Mouse (Mus musculus): ENCODE measurements around the gene Bdkrb2. TPM values are rescaled to one million over a fixed set of nuclear protein-coding genes. Genes with fewer than 3 reads are reported as not detected.

The Bdkrb2 gene
- polyA plus RNA-seq, 1 experiment from 2014 or later = 2.6 TPM

- 0 out of 2 replicates have a peak, but pooled peaks cover 5% of the 10 kb centered on the region for H3K4me1 ChIP-seq
- no peaks in the 10 kb centered on the region for H3K36me3 ChIP-seq
- ATAC-seq (ENCODE audit: insufficient number of reproducible peaks, low FRiP score, low TSS enrichment, low read depth) = no peak
- no peaks in the 10 kb centered on the region for H3K27me3 ChIP-seq
- no peak overlapping the region for H3K4me2 ChIP-seq (replicated peaks)
- H3K27ac ChIP-seq (replicated peaks) = no peak overlapping the region
- no peak overlapping the region for H3K9ac ChIP-seq
- no peak overlapping the region for H3K4me3 ChIP-seq (replicated peaks)
- no peaks in the 10 kb centered on the region for H3K9me3 ChIP-seq (replicated peaks)
- WGBS = 91% methylated on average over 4 of the region's 4 CpGs
Observed at GRCm38 (mm10) chr12:105534842-105535241, 28.2 kb upstream of the Bdkrb2 start.

GRCm38 (mm10) chr12:105535968-105536760 is 26.9 kb upstream of the Bdkrb2 start:
- no peaks in the 10 kb centered on the region for H3K36me3 ChIP-seq
- no peak overlapping the region for H3K4me2 ChIP-seq (replicated peaks)
- H3K27ac ChIP-seq (replicated peaks) = no peak overlapping the region
- H3K27me3 ChIP-seq = no peaks in the 10 kb centered on the region
- 53% methylated on average over 13 of the region's 13 CpGs for WGBS
- no peak overlapping the region for H3K9ac ChIP-seq
- no peak for ATAC-seq (ENCODE audit: insufficient number of reproducible peaks, low FRiP score, low TSS enrichment, low read depth)
- no peaks in the 10 kb centered on the region for H3K9me3 ChIP-seq (replicated peaks)
- no peak overlapping the region for H3K4me3 ChIP-seq (replicated peaks)
- H3K4me1 ChIP-seq = 0 out of 2 replicates have a peak, but pooled peaks cover 5% of the 10 kb centered on the region

- no peak overlapping the region for H3K9ac ChIP-seq
- H3K9me3 ChIP-seq (replicated peaks) = no peaks in the 10 kb centered on the region
- no peak overlapping the region for H3K4me2 ChIP-seq (replicated peaks)
- no peak for ATAC-seq (ENCODE audit: insufficient number of reproducible peaks, low FRiP score, low TSS enrichment, low read depth)
- H3K4me1 ChIP-seq = no peaks in the 10 kb centered on the region
- H3K27ac ChIP-seq (replicated peaks) = no peak overlapping the region
- WGBS = 72% methylated on average over 5 of the region's 5 CpGs
- H3K27me3 ChIP-seq = no peaks in the 10 kb centered on the region
- no peak overlapping the region for H3K4me3 ChIP-seq (replicated peaks)
- H3K36me3 ChIP-seq = no peaks in the 10 kb centered on the region
Observed at GRCm38 (mm10) chr12:105537162-105537561, 25.9 kb upstream of the Bdkrb2 start.

- no peak for ATAC-seq (ENCODE audit: insufficient number of reproducible peaks, low FRiP score, low TSS enrichment, low read depth)
- no peaks in the 10 kb centered on the region for H3K27me3 ChIP-seq
- no peak overlapping the region for H3K4me2 ChIP-seq (replicated peaks)
- H3K9ac ChIP-seq = no peak overlapping the region
- 88% methylated on average over 10 of the region's 10 CpGs for WGBS
- no peaks in the 10 kb centered on the region for H3K9me3 ChIP-seq (replicated peaks)
- no peak overlapping the region for H3K27ac ChIP-seq (replicated peaks)
- H3K4me1 ChIP-seq = no peaks in the 10 kb centered on the region
- no peak overlapping the region for H3K4me3 ChIP-seq (replicated peaks)
- H3K36me3 ChIP-seq = no peaks in the 10 kb centered on the region
Observed at GRCm38 (mm10) chr12:105539649-105540048, 23.4 kb upstream of the Bdkrb2 start.

- ATAC-seq (ENCODE audit: insufficient number of reproducible peaks, low FRiP score, low TSS enrichment, low read depth) = no peak
- 72% methylated on average over 12 of the region's 12 CpGs for WGBS
- no peaks in the 10 kb centered on the region for H3K9me3 ChIP-seq (replicated peaks)
- no peaks in the 10 kb centered on the region for H3K36me3 ChIP-seq
- no peak overlapping the region for H3K9ac ChIP-seq
- no peak overlapping the region for H3K4me3 ChIP-seq (replicated peaks)
- H3K27me3 ChIP-seq = no peaks in the 10 kb centered on the region
- no peak overlapping the region for H3K4me2 ChIP-seq (replicated peaks)
- H3K4me1 ChIP-seq = peaks cover 10% of the 10 kb centered on the region
- no peak overlapping the region for H3K27ac ChIP-seq (replicated peaks)
Observed at GRCm38 (mm10) chr12:105541590-105542402, 21.2 kb upstream of the Bdkrb2 start.

GRCm38 (mm10) chr12:105542513-105542912 is 20.5 kb upstream of the Bdkrb2 start:
- no peak overlapping the region for H3K4me3 ChIP-seq (replicated peaks)
- no peaks in the 10 kb centered on the region for H3K27me3 ChIP-seq
- no peaks in the 10 kb centered on the region for H3K9me3 ChIP-seq (replicated peaks)
- no peak overlapping the region for H3K4me2 ChIP-seq (replicated peaks)
- H3K36me3 ChIP-seq = no peaks in the 10 kb centered on the region
- H3K27ac ChIP-seq (replicated peaks) = no peak overlapping the region
- peaks cover 10% of the 10 kb centered on the region for H3K4me1 ChIP-seq
- no peak overlapping the region for H3K9ac ChIP-seq
- ATAC-seq (ENCODE audit: insufficient number of reproducible peaks, low FRiP score, low TSS enrichment, low read depth) = no peak
- WGBS = 75% methylated on average over 3 of the region's 3 CpGs

- ATAC-seq (ENCODE audit: insufficient number of reproducible peaks, low FRiP score, low TSS enrichment, low read depth) = no peak
- WGBS = 70% methylated on average over 8 of the region's 8 CpGs
- Histone ChIP-seq H3K27ac (replicated peaks) (no peak overlapping the region), H3K9ac (no peak overlapping the region), H3K27me3 (no peaks in the 10 kb centered on the region; the same call in 1 of the 2 replicates), H3K9me3 (replicated peaks) (no peaks in the 10 kb centered on the region), H3K4me2 (replicated peaks) (no peak overlapping the region), H3K4me1 (peaks cover 13% of the 10 kb centered on the region), H3K36me3 (no peaks in the 10 kb centered on the region), H3K4me3 (replicated peaks) (no peak overlapping the region)
Observed at GRCm38 (mm10) chr12:105543176-105543575, 19.9 kb upstream of the Bdkrb2 start.

- H3K36me3 ChIP-seq = no peaks in the 10 kb centered on the region
- H3K4me3 ChIP-seq (replicated peaks) = no peak overlapping the region
- no peak overlapping the region for H3K27ac ChIP-seq (replicated peaks)
- H3K9me3 ChIP-seq (replicated peaks) = no peaks in the 10 kb centered on the region
- H3K27me3 ChIP-seq = no peaks in the 10 kb centered on the region; the same call in 1 of the 2 replicates
- no peak overlapping the region for H3K9ac ChIP-seq
- peaks cover 14% of the 10 kb centered on the region for H3K4me1 ChIP-seq
- 57% methylated on average over 6 of the region's 6 CpGs for WGBS
- no peak for ATAC-seq (ENCODE audit: insufficient number of reproducible peaks, low FRiP score, low TSS enrichment, low read depth)
- H3K4me2 ChIP-seq (replicated peaks) = no peak overlapping the region
Observed at GRCm38 (mm10) chr12:105543751-105544150, 19.3 kb upstream of the Bdkrb2 start.

GRCm38 (mm10) chr12:105544872-105545271 is 18.2 kb upstream of the Bdkrb2 start:
- Histone ChIP-seq H3K4me3 (replicated peaks) (no peak overlapping the region), H3K27me3 (no peaks in the 10 kb centered on the region; the same call in 1 of the 2 replicates), H3K4me1 (peaks cover 14% of the 10 kb centered on the region), H3K9ac (no peak overlapping the region), H3K4me2 (replicated peaks) (no peak overlapping the region), H3K9me3 (replicated peaks) (no peaks in the 10 kb centered on the region), H3K27ac (replicated peaks) (no peak overlapping the region), H3K36me3 (no peaks in the 10 kb centered on the region)
- WGBS = 90% methylated on average over 7 of the region's 7 CpGs
- no peak for ATAC-seq (ENCODE audit: insufficient number of reproducible peaks, low FRiP score, low TSS enrichment, low read depth)

- Histone ChIP-seq H3K4me2 (replicated peaks) (no peak overlapping the region), H3K36me3 (no peaks in the 10 kb centered on the region), H3K27ac (replicated peaks) (no peak overlapping the region), H3K9me3 (replicated peaks) (no peaks in the 10 kb centered on the region), H3K9ac (no peak overlapping the region), H3K4me3 (replicated peaks) (no peak overlapping the region), H3K27me3 (no peaks in the 10 kb centered on the region; the same call in 1 of the 2 replicates), H3K4me1 (peaks cover 14% of the 10 kb centered on the region)
- ATAC-seq (ENCODE audit: insufficient number of reproducible peaks, low FRiP score, low TSS enrichment, low read depth) = no peak
- 27% methylated on average over 17 of the region's 17 CpGs for WGBS
Observed at GRCm38 (mm10) chr12:105545696-105546435, 17.2 kb upstream of the Bdkrb2 start.

- no peaks in the 10 kb centered on the region for H3K36me3 ChIP-seq
- WGBS = 46% methylated on average over 6 of the region's 6 CpGs
- H3K27ac ChIP-seq (replicated peaks) = no peak overlapping the region
- H3K9me3 ChIP-seq (replicated peaks) = no peaks in the 10 kb centered on the region
- no peak overlapping the region for H3K9ac ChIP-seq
- no peaks in the 10 kb centered on the region; the same call in 1 of the 2 replicates for H3K27me3 ChIP-seq
- H3K4me1 ChIP-seq = peaks cover 14% of the 10 kb centered on the region
- H3K4me3 ChIP-seq (replicated peaks) = no peak overlapping the region
- no peak for ATAC-seq (ENCODE audit: insufficient number of reproducible peaks, low FRiP score, low TSS enrichment, low read depth)
- H3K4me2 ChIP-seq (replicated peaks) = no peak overlapping the region
Observed at GRCm38 (mm10) chr12:105546538-105546937, 16.5 kb upstream of the Bdkrb2 start.

All from embryonic facial prominence, embryonic 15.5 days (tissue).